Mouse (Mus musculus): ENCODE measurements around the gene Pcdh9. TPM values are rescaled to one million over a fixed set of nuclear protein-coding genes. Genes with fewer than 3 reads are reported as not detected.

Gene Pcdh9
- total and polyA plus RNA-seq, 2 experiments from 2014 or later: 85.2 to 100 TPM

- 18% methylated on average over 3 of the region's 3 CpGs for WGBS
- Histone ChIP-seq H3K4me2 (ENCODE audit: low read depth) (no peak overlapping the region), H3K9me3 (ENCODE audit: low read length) (no peaks in the 10 kb centered on the region), H3K4me1 (ENCODE audit: insufficient read depth) (no peaks in the 10 kb centered on the region), H3K27me3 (ENCODE audit: insufficient read depth, low read length) (no peaks in the 10 kb centered on the region), H3K9ac (no peak overlapping the region), H3K27ac (ENCODE audit: low read depth, low read length) (no peak overlapping the region), H3K36me3 (ENCODE audit: insufficient read depth) (no peaks in the 10 kb centered on the region), H3K4me3 (ENCODE audit: low read depth, low read length) (no peak overlapping the region)
- peak; percentile 52 for DNase-seq
- ATAC-seq: peak; percentile 40; the same call in 1 of the 2 replicates
- TF ChIP-seq CTCF (IDR thresholded peaks at IDR 0.05; ENCODE audit: low read depth): no peak
These were observed 305.0 kb downstream of the Pcdh9 start for GRCm38 (mm10) chr14:93585432-93586024.

- no peaks in the 10 kb centered on the region for H3K9me3 ChIP-seq (ENCODE audit: low read length)
- no peak overlapping the region for H3K4me3 ChIP-seq (ENCODE audit: low read depth, low read length)
- ATAC-seq (no peak), DNase-seq (no peak)
- WGBS: 82% methylated on average over 2 of the region's 2 CpGs
- no peaks in the 10 kb centered on the region for H3K4me1 ChIP-seq (ENCODE audit: insufficient read depth)
- TF ChIP-seq CTCF (IDR thresholded peaks at IDR 0.05; ENCODE audit: low read depth): no peak
- H3K27me3 ChIP-seq (ENCODE audit: insufficient read depth, low read length): no peaks in the 10 kb centered on the region
- no peak overlapping the region for H3K4me2 ChIP-seq (ENCODE audit: low read depth)
- H3K9ac ChIP-seq: no peak overlapping the region
- no peaks in the 10 kb centered on the region for H3K36me3 ChIP-seq (ENCODE audit: insufficient read depth)
- no peak overlapping the region for H3K27ac ChIP-seq (ENCODE audit: low read depth, low read length)
These were observed 326.1 kb downstream of the Pcdh9 start for GRCm38 (mm10) chr14:93564361-93564760.

- Histone ChIP-seq H3K9ac (no peak overlapping the region), H3K4me2 (ENCODE audit: low read depth) (no peak overlapping the region), H3K4me3 (ENCODE audit: low read depth, low read length) (no peak overlapping the region), H3K4me1 (ENCODE audit: insufficient read depth) (no peaks in the 10 kb centered on the region), H3K27me3 (ENCODE audit: insufficient read depth, low read length) (no peaks in the 10 kb centered on the region), H3K9me3 (ENCODE audit: low read length) (no peaks in the 10 kb centered on the region), H3K27ac (ENCODE audit: low read depth, low read length) (no peak overlapping the region), H3K36me3 (ENCODE audit: insufficient read depth) (no peaks in the 10 kb centered on the region)
- DNase-seq (no peak), ATAC-seq (no peak)
- no peak for TF ChIP-seq CTCF (IDR thresholded peaks at IDR 0.05; ENCODE audit: low read depth)
- 86% methylated on average over 1 of the region's 1 CpGs for WGBS
These were observed 328.9 kb downstream of the Pcdh9 start for GRCm38 (mm10) chr14:93561577-93561976.

GRCm38 (mm10) chr14:93553771-93554170, 336.7 kb downstream of the Pcdh9 start:
- TF ChIP-seq CTCF (IDR thresholded peaks at IDR 0.05; ENCODE audit: low read depth): no peak
- H3K4me3 ChIP-seq (ENCODE audit: low read depth, low read length): no peak overlapping the region
- H3K9me3 ChIP-seq (ENCODE audit: low read length): no peaks in the 10 kb centered on the region
- H3K4me2 ChIP-seq (ENCODE audit: low read depth): no peak overlapping the region
- DNase-seq: no peak
- no peaks in the 10 kb centered on the region for H3K36me3 ChIP-seq (ENCODE audit: insufficient read depth)
- no peaks in the 10 kb centered on the region for H3K27me3 ChIP-seq (ENCODE audit: insufficient read depth, low read length)
- WGBS: 42% methylated on average over 3 of the region's 3 CpGs
- H3K9ac ChIP-seq: no peak overlapping the region
- no peaks in the 10 kb centered on the region for H3K4me1 ChIP-seq (ENCODE audit: insufficient read depth)
- ATAC-seq: no peak
- H3K27ac ChIP-seq (ENCODE audit: low read depth, low read length): no peak overlapping the region

GRCm38 (mm10) chr14:93545575-93545974, 344.9 kb downstream of the Pcdh9 start:
- no peaks in the 10 kb centered on the region for H3K36me3 ChIP-seq (ENCODE audit: insufficient read depth)
- H3K4me2 ChIP-seq (ENCODE audit: low read depth): no peak overlapping the region
- no peaks in the 10 kb centered on the region for H3K27me3 ChIP-seq (ENCODE audit: insufficient read depth, low read length)
- H3K4me3 ChIP-seq (ENCODE audit: low read depth, low read length): no peak overlapping the region
- no peak overlapping the region for H3K9ac ChIP-seq
- H3K27ac ChIP-seq (ENCODE audit: low read depth, low read length): no peak overlapping the region
- ATAC-seq (no peak), DNase-seq (no peak)
- TF ChIP-seq CTCF (IDR thresholded peaks at IDR 0.05; ENCODE audit: low read depth): no peak
- 78% methylated on average over 6 of the region's 6 CpGs for WGBS
- 0 out of 2 replicates have a peak, but pooled peaks cover 3% of the 10 kb centered on the region for H3K4me1 ChIP-seq (ENCODE audit: insufficient read depth)
- no peaks in the 10 kb centered on the region for H3K9me3 ChIP-seq (ENCODE audit: low read length)

- ATAC-seq: no peak
- Histone ChIP-seq H3K27ac (ENCODE audit: low read depth, low read length) (no peak overlapping the region), H3K9me3 (ENCODE audit: low read length) (no peaks in the 10 kb centered on the region), H3K9ac (no peak overlapping the region), H3K4me2 (ENCODE audit: low read depth) (no peak overlapping the region), H3K4me1 (ENCODE audit: insufficient read depth) (0 out of 2 replicates have a peak, but pooled peaks cover 3% of the 10 kb centered on the region), H3K27me3 (ENCODE audit: insufficient read depth, low read length) (no peaks in the 10 kb centered on the region), H3K36me3 (ENCODE audit: insufficient read depth) (no peaks in the 10 kb centered on the region), H3K4me3 (ENCODE audit: low read depth, low read length) (no peak overlapping the region)
- no peak for TF ChIP-seq CTCF (IDR thresholded peaks at IDR 0.05; ENCODE audit: low read depth)
- WGBS: 45% methylated on average over 11 of the region's 11 CpGs
- no peak for DNase-seq
These were observed 346.4 kb downstream of the Pcdh9 start for GRCm38 (mm10) chr14:93543970-93544627.

- Histone ChIP-seq H3K4me1 (ENCODE audit: insufficient read depth) (0 out of 2 replicates have a peak, but pooled peaks cover 3% of the 10 kb centered on the region), H3K27ac (ENCODE audit: low read depth, low read length) (no peak overlapping the region), H3K4me2 (ENCODE audit: low read depth) (no peak overlapping the region), H3K9ac (no peak overlapping the region), H3K36me3 (ENCODE audit: insufficient read depth) (no peaks in the 10 kb centered on the region), H3K4me3 (ENCODE audit: low read depth, low read length) (no peak overlapping the region), H3K9me3 (ENCODE audit: low read length) (no peaks in the 10 kb centered on the region), H3K27me3 (ENCODE audit: insufficient read depth, low read length) (no peaks in the 10 kb centered on the region)
- 19% methylated on average over 3 of the region's 3 CpGs for WGBS
- ATAC-seq: peak; percentile 84
- DNase-seq: peak; percentile 47
- no peak for TF ChIP-seq CTCF (IDR thresholded peaks at IDR 0.05; ENCODE audit: low read depth)
These were observed 346.9 kb downstream of the Pcdh9 start for GRCm38 (mm10) chr14:93543561-93543960.

Data from forebrain, postnatal 0 days (tissue).